Mouse (Mus musculus): ENCODE results near the gene Gm10234.

Gm10234 gene

DNA sequence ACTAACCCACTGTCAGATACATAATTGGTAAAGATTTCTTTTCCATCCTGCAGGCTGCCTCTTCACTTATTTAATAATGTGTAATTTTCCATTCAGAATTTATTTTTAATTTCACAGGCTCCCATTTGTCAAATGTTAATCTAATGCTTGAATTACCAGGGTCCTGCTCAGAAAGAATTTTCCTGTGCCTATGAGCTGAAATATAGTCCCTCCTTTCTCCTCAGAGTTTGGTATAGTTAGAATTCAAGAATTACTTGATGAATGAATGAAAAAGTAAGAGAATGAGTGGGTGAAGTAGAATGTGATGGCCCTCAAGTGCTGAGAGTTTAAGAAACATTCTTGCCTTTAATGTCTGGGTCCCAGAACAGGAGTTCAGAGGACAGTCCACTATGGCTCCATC is at the start of gene Gm10234:
Gene Gm10234, plus strand, starts transcription at position 301 of the 400 bp plus-strand sequence.
- no peak for DNase-seq

DNA sequence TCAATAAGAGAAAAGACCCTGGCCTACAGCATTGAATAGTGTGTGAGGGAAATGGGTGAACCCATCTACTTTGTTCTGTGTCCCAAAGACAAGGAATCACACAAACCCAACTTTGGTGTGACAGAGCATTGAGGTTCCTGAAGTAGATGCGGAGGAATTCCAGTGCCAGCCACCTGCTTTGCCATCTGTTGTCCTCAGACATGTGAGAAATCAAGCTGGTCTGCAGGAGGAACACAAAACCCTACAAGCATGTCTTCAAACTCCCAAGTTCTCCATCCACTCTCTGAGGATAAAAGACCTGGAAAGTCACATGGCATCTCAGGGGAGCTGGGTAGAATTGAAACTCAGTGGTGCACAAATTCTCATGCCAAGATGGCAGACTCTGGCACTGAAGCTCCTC is 44.3 kb upstream of the Gm10234 start:
- no peak for DNase-seq

DNA sequence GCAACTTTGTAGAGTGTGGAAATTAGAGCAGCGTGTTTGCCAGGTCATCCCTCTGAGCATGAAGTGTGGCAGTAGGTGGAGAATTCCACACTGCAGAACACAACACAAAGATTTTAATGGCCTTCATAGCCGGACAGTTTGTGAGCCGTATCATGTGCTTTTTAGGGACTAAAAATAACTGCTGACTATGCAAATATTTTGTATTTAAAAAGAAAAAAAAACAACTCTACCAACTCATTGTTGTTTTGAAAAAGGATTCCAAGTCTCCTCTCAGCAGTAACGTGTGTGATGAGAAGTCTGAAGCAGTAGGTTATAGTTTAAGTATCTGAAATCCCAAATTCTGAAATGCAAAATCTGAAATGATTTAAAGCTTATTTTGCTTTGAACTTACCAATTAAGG is 25.9 kb upstream of the Gm10234 start:
- no peak for DNase-seq

GRCm38 (mm10) chr6:95298387-95298786 is 23.5 kb upstream of the Gm10234 start:
- DNase-seq = no peak

DNA sequence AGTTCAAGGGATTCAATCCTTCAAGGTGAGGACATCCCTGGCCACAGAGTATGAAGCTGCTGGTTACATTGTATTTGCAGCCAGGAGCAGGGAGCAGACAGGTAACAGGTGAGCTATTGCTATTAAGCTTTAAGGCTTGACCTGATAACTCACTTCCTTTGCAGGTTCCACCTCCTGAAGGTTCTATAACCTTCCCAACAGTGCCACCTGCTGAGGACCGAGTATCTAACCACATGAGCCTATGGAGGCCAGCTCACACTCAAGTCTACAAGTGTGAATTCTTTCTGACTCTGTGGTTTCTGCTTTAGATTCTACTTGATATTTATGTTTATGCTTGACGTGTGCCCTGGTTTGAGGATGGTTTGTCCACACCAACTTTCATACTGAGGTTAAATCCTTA is 21.3 kb upstream of the Gm10234 start:
- peak; percentile 9 for DNase-seq

DNA sequence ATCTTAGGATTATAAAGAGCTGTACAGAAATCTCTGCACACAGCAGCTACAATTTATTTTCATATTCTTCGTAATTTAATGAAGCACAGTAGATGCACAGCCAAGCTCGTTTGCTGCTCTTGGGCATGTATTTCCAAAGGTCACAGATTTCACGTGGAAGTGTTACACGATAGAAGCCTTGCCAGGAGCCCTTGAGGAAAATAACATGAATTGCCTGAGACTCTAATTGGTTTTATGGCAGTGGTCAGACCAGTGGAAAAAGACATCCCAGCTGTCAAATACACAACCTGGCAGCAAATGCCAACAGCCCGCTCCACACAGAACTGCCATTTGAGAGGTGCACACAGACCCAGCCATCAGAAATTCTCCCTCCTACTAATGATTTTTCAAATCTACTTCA is 9.3 kb downstream of the Gm10234 start:
- DNase-seq = no peak

DNA sequence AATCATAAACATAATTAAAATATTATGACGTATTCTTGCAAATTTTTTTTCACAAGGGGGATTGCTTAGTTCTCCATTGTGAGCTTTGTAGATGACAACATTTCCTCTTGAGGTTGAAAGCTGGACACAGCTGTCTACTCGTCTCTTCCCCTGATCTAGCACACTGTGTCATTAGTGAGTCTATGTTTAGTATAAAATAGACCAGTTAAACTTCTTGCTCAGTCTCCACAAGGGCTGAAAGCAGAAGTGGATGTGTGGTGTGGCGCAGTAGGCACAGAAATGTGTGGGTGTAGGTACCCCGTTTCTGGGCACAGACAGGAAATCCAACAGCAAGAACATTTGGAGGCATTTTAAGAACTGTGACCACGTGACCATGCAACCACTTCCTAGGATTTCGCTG is 12.9 kb downstream of the Gm10234 start:
- no peak for DNase-seq

- DNase-seq = no peak
Measured at GRCm38 (mm10) chr6:95349378-95349777, 27.5 kb downstream of the Gm10234 start.

DNA sequence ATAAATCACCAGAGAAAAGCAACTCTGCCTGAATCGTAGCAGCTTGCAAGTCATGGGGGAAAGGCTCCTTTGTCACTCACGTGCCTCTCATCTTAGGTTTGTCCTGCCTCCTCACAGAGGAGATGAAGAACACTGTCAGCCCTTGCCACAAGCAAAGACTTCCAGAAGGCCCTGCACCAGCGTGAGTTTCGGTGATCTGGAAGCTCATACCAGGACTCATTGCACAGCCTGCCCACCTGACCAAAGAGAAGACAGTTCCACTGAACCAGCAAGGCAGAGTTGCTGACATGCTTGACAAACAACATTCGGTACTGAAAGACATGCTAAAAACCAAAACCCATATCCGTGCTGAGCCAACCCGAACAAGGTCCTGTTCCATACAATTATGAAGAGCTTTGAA is 31.1 kb downstream of the Gm10234 start:
- no peak for DNase-seq

DNA sequence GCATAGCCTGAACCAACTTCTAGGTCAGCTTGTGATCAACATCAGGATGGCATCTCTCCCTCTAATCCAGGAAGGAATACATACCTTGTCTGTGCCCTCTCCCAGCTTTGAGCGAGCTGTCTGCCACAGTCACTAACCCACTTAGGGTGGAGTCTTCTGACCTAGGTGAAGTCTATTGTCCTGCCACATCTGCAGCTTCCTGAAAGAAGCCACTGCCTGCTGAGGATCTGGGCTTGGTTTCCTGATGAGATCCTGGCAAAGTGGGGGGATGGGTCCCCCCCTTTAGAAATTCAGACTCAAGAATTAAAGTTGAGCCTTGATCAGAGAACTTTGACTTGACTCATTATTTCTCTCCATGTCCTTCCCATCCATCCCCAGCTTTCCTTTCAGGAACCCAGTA is 32.0 kb downstream of the Gm10234 start:
- no peak for DNase-seq

- DNase-seq = no peak
Measured at GRCm38 (mm10) chr6:95360084-95360483, 38.2 kb downstream of the Gm10234 start.

GRCm38 (mm10) chr6:95362707-95363106 is 40.8 kb downstream of the Gm10234 start:
- peak; percentile 10 for DNase-seq

GRCm38 (mm10) chr6:95371811-95372210 is 49.9 kb downstream of the Gm10234 start:
- DNase-seq = no peak
